Mouse (Mus musculus) v-Abl transformed pro-B cells (cell line): ENCODE data around the gene Rbks.

Source experiments
- in situ Hi-C, 2 experiments: fragments of 400-800 bp; cut with MboI; formaldehyde crosslinking; loops; one replicate each; pipeline ENCODE4 v1.15.1; 2025; ENCODE audit not compliant: unreplicated experiment in 2 of 2

Rbks gene

DNA sequence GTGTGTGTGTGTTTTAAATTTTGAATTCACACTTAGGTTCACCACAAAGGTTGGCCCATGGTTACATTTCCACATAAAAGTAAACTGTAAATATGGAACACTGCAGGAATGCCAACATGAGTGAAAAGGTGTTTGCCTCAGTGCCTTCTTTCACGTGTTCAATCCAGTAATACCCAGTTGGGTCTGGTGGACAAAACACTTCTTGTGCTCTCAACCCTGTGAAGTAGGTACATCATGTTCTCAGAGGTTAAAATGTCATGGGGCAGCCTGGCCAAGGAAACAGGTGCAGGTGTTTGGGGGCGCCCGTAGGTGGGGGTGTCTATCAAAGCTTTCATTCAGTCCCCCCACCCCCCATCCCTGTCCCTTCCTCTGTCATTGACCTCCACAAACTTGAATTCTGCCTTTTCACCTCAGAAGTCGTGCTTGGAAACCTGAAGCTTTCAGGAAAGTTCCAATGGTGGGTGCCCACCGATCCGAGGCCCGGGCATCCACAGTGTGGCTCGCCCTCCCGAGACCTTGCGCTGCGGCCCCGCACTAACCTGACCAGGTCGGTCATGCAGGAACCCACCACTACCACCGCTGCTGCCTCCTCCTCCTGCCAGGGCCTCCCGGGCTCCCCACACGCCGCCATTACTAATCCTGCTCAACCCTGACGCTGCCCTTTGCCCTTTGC lies at the start of gene Rbks:
Gene Rbks (minus strand): TSS at position 657 of the 673 bp plus-strand sequence.
- in situ Hi-C loops, result loop anchor here in 1 of 2 experiments (5.0 kb wide), 1 partner anchor 85 kb away; no protein-coding TSS in a partner anchor

DNA sequence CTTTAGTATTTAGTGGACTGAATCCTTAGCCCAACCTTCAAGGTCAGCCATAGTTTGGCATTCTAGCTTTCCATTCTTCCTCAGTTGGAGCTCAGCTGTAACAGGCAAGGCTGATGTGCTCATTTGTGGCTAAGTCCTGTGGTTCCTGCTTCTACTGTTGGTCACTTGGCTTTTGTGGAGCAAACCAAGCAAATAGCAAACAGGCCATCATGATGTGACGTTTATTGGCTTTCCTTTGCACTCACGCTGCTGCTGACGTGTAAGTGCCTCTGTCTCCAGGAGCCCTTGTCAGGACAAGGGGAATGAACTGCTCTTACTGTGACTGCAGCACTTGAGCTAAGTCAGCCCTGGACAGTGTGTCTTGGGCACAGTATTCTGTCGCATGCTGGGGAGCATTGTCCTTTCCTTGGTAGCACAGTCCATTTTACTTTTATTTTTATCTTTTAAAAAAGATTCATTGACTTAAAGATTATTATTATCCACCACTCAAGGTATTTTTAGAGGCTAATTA lies 45.1 kb upstream of the Rbks start:
- in situ Hi-C loops, result no loop called here

DNA sequence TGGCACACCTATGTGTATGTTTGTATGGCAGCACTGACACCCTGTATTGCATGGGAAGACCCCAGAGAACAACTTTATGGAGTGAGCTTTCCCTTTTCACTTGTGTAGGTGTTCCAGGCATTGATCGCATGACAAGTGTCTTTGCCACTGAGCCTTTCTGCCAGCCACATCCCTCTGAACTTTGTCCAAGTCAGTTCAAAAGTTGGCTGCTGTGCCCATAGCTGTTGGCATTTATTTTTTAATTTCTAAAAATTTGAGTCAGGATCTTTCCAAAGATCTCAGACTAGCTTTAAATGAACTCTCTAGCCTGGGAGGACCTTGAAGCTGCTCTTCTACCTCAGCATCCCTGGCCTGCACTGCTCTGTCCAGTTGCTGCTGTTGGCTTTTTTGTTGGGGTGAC lies 44.5 kb upstream of the Rbks start:
- in situ Hi-C loops, result no loop called here

DNA sequence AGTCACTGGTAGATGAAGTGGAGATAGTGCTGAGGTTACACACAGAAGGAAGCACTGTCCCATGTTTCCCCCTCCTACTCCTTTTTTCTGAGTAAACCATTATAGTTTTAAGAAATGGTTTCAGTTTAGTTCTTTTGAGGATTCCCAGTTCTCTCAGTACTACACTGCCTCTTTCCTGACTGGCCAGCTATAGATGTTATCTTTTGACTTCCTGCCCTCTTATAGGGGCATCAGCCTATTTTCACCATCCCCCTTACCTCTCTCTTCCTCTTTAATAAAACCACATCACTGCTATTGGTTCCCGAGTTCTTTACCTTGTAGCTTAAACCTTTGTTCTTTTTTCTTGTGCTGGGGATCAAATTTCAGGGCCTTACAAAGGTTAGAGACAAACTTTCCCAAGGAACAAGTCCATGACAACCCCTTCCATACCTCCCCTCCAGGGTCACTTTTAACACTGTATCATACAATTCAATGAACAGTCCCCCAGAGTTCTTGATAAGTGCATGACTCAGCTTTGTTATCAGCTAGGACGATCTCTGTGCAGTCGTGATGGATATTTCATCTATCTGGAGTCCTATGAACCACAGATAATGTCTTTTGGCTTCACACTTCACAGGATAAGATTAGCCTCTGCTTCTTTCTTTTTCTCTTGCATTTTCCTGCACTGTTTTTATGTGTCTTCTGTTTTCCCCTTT lies 35.4 kb upstream of the Rbks start:
- in situ Hi-C loops, result no loop called here

DNA sequence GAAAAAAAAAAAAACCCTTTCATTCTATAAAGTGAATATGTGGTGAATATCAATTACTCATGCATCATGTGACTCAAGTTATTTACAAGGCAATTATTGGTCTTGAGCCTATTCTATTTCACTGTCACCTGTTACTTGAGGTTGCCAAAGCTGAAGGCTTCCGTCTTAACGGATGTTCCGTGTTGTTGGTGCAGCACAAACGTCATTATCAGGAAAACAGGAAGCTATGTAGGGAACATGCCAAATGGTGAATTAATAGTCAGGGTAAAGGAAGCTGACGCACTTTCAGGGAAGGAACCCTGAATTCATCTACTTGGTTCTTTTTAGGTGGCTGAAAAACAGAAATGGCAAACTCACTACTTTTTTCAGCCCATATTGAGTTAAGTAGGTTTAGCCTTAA lies 30.0 kb upstream of the Rbks start:
- in situ Hi-C loops, result no loop called here

DNA sequence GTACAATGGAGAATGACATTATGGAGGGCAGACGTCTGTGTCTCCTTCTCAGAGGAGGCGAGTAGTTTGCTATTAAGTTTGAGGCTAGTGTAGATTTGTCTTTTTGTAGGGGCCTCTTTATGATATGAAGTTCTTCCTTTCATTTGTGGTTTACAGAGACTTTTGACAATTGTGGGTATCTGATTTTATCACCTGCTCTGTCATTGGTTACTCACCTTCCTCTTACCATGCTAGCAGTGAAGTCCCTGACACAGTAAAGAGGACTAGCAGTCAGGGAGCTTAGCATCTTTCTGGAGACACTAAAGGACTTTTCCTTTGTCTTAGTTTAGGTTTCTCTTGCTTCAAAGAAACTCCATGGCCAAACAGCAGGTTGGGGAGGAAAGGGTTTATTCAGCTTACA lies 28.5 kb upstream of the Rbks start:
- in situ Hi-C loops, result no loop called here

DNA sequence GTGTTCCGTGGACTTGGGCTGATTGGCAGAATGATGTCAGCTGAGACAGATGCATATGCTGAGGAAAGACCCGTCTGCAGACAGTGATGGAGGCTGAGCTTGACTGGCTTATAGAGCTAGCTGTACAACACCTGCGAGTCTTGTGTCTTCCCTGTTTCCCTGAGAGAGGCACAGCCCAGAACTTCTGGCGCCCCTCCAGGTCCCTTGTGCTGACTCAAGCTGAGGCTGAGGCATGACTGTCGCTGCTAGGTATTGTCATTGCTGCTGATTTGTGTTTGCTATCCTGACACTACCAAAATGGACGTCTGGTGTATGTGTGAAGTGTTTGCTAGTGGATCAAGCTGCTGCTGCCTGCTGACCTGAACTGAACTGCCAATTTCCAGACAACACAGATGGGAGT lies 27.1 kb upstream of the Rbks start:
- in situ Hi-C loops, result no loop called here

DNA sequence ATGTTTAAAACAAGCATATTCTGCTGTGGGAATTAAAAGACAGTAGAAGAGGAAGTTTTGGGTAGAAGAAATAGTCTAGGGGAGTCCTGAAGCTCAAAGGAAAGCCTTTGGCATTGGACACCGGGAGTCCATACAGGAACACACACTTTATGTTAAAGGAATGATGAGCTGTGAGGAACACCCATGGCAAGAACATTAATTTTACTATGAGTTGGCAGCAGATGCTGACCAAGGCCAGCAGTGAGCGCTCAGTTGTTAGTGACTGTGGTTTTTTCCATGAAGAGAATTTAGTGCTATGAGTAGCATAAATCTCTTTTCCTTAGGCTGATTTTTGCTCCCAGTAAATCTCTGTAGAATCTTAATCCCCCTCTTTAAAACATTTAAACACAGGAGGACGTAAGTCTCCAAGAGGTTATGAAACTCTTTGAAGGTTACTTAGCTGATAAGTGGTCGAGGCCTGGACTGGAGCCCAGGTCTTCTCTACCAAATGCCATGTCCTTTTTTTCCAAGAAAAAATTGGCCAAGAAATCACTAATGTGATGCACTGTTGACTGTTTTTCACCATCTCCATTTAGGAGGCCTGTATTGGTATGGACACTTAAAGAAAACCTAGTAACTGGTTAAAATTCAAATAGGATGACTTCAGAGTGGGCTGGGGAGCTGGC lies 18.2 kb upstream of the Rbks start:
- in situ Hi-C loops, result no loop called here

DNA sequence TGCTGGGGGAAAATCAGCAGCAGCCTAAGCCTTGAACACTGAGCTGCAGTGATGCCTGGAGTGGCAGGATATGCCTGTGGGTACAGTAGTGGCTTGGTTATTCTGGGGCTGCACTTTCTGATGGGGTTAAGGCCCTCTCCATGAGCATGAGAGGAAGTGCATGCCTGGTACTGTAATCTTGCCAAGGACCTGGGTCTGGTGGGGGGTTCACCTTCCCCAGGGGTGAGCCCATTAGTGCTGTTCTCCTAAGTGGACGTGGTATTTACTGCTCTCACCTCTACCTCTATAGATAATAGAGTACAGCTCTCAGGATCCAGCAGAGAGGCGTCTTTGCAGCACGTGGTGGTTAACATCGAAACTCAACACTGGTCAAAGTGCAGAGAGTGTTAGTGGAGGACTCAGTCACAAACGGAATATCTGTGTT lies 16.4 kb upstream of the Rbks start:
- in situ Hi-C loops, result no loop called here

DNA sequence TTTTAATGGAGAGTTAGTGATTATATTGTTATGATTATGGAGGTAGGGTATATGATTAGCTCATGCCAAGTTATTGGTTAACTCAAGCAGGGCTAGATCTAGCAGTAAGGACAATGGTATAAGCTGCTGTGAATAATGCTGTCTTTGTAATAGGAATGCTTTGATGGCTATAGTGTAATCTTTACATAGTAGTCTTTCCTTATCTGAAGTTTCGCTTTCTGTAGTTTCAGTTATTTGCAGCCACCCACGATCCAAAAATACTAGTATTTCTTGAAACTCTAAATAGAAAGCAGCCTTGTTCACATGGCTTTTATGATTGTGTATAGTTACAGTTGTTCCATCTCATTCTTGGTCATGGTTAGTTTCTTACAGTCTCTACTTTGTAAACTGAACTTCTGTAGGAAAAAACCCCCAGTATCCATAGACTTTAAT lies 15.9 kb upstream of the Rbks start:
- in situ Hi-C loops, result no loop called here

DNA sequence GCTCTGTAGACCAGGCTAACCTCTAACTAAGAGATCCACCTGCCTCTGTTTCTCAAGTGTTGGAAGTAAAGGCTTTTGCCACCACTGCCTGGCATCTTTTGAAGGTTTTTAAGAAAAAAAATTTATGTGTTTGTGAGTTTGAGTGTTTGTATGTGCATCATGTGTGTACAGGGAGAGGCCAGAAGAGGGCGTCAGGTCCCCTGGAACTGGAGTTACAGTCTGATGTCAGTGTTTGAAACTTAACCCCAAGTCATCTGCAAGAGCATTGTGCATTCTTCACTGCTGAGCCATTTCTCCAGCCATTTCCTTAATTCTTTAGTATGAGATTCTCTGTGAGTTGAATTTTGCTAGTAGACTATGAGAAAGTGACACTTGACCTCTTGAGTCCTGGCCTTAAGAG lies 12.0 kb upstream of the Rbks start:
- in situ Hi-C loops, result loop anchor here in 1 of 2 experiments (5.0 to 10.0 kb wide), 2 partner anchors 195 to 428 kb away; partner anchors contain the start of gene Fosl2

DNA sequence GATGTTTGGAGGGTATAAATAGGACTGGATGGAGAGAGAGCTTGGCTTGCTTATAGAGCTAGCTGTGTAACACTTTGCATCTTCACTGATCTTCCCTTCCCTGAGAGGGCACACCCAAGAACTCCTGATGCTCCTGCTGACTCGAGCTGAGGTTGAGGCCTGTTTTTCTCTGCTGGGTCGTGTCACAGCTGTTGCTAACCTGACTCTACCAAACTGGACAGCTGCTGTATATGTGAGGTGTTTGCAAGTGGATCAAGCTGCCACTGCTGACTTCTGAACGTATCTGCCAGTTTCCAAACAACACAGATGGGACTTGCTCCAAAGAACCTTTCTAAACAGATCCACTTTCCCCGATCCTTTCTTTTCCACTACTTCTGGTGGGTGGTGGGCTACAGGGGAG lies 9.4 kb upstream of the Rbks start:
- in situ Hi-C loops, result loop anchor here in 1 of 2 experiments (5.0 to 10.0 kb wide), 2 partner anchors 198 to 430 kb away; partner anchors contain the start of gene Fosl2

DNA sequence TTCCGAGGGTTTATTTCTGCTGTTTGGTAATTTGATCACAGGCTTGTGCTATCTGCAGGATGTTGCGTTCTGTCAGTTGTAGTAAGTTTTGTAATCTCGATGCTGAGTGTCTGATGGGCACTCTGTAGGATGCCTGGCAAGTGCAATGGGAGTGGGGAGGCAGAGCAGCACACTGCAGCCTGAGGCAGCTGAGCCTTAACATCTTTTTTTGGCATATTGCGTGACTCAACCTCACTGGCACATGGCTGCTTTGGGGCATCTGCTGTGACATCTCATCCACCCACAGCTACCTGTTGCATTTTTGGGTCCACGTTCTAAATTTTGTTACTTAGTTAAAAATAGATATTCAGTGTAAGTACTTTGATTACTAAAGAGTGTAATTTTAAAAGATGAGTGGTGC lies 7.5 kb upstream of the Rbks start:
- in situ Hi-C loops, result loop anchor here (5.0 to 10.0 kb wide), 3 partner anchors 200 to 442 kb away; partner anchors contain the start of gene Fosl2 (in 1 of the 2)

DNA sequence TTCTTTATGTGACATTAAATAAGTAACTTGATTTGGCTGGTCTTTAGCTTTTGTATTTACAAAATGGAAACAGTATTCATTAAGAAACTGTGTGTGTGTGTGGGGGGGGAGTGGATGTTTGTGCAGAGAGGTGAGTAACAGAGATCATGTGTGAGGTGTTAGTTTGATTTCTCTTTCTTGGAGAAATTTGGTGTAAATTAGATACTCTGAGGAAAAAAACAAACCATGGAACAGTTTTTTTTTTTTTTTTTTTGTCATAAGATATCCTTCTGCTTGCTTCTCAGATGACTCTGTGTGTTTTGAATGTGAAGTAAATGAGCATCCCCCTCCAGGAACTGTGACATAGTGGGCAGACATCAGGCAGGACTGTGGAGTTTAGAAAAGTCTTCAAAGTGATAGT lies 2.0 kb upstream of the Rbks start:
- in situ Hi-C loops, result loop anchor here in 1 of 2 experiments (5.0 kb wide), 1 partner anchor 87 kb away; no protein-coding TSS in a partner anchor

DNA sequence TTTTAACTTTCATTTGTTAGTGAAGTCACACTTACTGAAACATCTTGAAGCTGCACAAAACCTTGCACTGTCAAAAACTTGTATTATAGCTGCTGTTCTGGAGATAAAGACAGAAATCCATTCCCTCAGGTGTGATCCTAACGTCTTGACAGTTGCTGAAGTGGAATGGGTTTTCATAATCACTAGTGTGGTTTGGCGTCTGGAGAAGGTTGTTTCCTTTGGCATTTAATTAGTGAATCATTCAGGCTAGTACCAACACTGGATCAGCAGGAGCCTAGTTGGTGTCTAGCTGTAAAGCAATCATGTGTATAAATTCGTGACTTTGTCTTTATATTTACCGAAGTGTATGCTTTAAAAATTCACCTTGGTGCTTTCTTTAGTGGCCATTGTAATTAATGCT lies 1.5 kb upstream of the Rbks start:
- in situ Hi-C loops, result loop anchor here in 1 of 2 experiments (5.0 kb wide), 1 partner anchor 87 kb away; no protein-coding TSS in a partner anchor

DNA sequence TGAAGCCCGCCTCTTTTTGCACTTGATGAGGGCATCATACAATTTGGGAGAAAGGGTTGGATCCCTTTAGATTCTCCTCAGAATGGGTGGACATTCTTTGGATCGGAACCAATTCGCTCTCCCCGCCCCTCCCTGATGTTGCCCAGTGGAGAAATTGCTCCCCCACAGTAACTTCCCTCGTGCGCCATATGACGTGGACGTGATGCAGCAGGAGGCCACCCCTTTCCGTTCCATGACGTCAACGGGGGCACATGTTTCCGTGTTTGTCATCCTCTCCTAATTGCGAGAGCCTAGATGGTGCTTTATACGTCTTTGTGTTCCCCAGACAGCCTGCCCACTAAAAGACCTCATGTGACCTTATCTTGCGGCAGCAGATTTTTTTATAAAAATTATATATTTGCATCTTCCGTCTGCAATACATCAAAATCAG lies 885 bp upstream of the Rbks start:
- in situ Hi-C loops, result loop anchor here in 1 of 2 experiments (5.0 kb wide), 1 partner anchor 86 kb away; no protein-coding TSS in a partner anchor

DNA sequence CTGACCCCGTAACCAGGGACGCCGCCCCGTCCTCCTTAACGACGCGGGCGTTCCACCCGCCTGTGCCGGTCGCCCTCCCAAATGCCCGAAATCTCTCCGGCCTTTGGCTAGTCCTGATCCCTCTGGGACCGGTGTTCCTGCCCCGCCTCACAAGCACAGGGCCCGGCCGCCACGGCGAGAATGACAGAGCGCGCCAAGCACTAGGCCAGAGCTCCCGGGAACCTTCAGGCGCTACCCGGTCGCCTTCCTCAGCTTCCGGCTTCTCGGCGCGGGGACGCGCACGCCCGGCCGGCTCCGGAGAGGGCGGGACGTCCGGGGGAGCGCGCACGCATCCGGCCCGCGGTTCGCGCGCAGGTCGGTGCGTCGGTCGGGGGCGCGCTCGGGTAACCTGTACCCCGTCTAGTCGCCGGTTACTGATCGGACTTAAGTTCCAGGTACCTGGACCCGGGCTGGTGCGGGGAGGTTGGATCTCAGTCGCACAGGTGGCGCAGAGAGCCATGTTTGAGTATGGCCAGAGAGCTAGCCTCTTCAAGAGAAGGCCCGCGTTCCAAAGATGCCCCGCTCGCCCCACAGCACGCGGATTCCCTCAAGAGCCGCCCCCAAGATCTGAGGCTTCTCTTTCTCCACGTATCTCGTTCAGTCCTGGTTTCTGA lies 343 bp upstream of the Rbks start, which contains the start of gene Babam2:
Gene Babam2 (plus strand): TSS at position 41 of the 653 bp plus-strand sequence.
- in situ Hi-C loops, result loop anchor here in 1 of 2 experiments (5.0 kb wide), 1 partner anchor 85 kb away; no protein-coding TSS in a partner anchor

DNA sequence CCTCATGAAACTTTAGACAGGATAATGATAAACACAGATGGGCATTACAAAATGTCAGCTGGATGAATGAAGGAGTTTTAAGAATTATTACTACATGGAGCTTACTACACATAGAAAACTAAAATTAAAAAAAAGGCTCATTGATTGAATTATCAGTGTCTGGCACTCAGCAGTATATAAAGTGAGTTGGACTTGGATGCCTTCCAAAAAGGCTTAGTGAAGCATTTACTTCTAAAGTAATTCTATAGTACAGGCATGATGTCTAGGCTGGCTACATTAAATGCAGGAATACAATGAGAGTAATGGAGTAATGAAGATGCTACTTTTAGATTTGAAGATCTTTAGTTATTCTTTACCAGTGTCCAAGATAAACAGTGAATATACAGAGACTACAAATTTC lies 4.2 kb downstream of the Rbks start:
- in situ Hi-C loops, result loop anchor here in 1 of 2 experiments (5.0 kb wide), 1 partner anchor 76 kb away; no protein-coding TSS in a partner anchor

DNA sequence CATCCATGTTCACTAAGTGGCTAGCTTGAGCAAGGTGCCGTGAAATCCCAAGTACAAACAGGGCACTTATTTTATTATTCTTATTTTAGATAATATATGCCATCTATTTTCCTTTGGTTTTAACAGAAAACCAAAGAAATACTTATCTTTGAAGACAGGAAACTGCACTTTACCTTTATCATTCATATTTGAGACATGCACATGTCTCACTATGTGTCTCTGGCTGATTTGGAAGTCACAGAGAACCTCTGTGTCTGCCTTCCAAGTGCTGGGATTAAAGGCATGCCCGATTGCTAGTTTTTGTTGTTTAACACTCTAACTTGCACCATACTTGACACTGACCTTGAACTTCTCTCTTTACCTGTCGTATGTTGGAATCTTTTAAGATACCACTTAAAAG lies 9.5 kb downstream of the Rbks start:
- in situ Hi-C loops, result no loop called here

DNA sequence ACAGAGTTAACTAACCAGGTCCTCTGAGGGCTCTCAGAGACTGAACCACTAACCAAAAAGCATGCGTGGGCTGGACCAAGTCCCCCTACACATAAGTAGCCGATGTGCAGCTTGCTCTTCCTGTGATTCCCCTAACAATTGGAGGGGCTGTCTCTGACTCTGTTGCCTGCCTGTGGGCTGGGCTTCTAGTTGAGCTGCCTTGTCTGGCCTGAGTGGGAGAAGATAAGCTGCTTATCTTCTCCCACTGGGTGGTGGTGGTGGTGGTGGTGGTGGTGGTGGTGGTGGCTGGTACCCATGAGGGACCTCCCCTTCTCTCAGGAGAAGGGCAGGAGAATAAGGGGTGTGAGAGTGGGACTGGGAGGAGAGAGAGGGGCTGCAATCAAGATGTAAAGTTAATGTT lies 11.4 kb downstream of the Rbks start:
- in situ Hi-C loops, result no loop called here
